Mouse (Mus musculus): ENCODE data around the gene Myh14. TPM values are rescaled to one million over a fixed set of nuclear protein-coding genes. Genes with fewer than 3 reads are reported as not detected.
"Not testable (repeated sequence)": the region's sequence is repeated elsewhere in the genome, so short reads cannot be mapped to it uniquely, and the experiment has no call there.

Myh14 gene
- polyA plus RNA-seq (2015; fragmentation: Nextera tagmentation; extraction: Ambion mirVana) = 1.3 and 1.5 TPM in 2 replicates

DNA sequence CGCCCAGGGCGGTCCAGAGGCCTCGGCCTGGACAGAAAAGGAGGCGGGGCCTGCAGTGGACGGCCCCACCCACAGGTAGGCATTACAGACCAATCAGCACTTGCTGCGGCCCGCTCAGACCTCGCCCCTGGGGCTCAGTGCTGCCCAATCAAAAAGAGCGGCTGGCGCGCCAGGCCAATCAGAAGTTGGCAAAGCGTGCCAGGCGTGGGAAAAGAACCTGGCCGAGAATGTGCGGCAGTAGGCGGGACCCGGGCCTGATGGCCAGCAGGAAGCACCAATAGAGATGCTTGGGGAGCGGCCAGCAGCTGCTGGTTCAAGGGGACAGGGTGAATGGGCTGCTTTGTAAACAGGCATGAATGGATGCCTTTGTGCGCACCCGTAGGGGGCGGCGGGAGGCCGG lies at the start of gene Myh14:
Gene Myh14 (minus strand): TSS at position 41 of the 400 bp plus-strand sequence.
- Histone ChIP-seq H3K4me2 (replicated peaks) (peak within 1 kb of the TSS; percentile 41), H3K36me3 (no peaks in the 10 kb centered on the region), H3K9me3 (no peaks in the 10 kb centered on the region), H3K27ac (replicated peaks) (no peak within 1 kb of the TSS), H3K4me1 (peaks cover 12% of the 10 kb centered on the region), H3K9ac (replicated peaks) (peak within 1 kb of the TSS; percentile 5; the same call in 1 of the 2 replicates), H3K27me3 (peaks cover 10% of the 10 kb centered on the region; the same call in 1 of the 2 replicates), H3K4me3 (peak within 1 kb of the TSS; percentile 29)
- under 1% methylated on average over 23 of the region's 23 CpGs for WGBS
- peak; percentile 96 for ATAC-seq (replicated peaks)

DNA sequence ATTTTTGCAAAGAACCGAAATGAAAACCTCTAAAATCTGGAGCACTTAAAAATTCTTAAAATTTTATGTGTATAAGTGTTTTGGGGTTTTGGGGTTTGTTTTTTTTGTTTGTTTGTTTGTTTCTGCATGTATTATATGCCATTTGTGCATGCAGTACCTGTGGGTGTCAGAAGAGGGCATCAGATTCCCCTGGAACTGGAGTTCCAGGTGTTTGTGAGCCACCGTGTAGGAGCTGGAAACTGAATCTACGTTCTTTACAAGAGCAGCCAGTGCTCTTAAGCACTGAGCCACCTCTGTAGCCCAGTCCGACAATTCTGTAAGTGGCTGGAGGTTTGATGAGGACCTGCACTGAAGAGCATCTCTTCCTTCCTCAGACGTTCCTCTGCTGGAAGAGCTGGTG lies 39.2 kb upstream of the Myh14 start:
- no peaks in the 10 kb centered on the region for H3K9me3 ChIP-seq
- H3K9ac ChIP-seq (replicated peaks) = no peak overlapping the region
- no peaks in the 10 kb centered on the region for H3K36me3 ChIP-seq
- no peak overlapping the region for H3K4me2 ChIP-seq (replicated peaks)
- no peak overlapping the region for H3K4me3 ChIP-seq
- no peak for ATAC-seq (replicated peaks)
- H3K27me3 ChIP-seq = no peaks in the 10 kb centered on the region
- no peak overlapping the region for H3K27ac ChIP-seq (replicated peaks)
- 86% methylated on average over 5 of the region's 5 CpGs for WGBS
- H3K4me1 ChIP-seq = no peaks in the 10 kb centered on the region

- ATAC-seq (replicated peaks) = no peak
- Histone ChIP-seq H3K4me1 (no peaks in the 10 kb centered on the region), H3K9ac (replicated peaks) (no peak within 1 kb of the TSS), H3K36me3 (no peaks in the 10 kb centered on the region), H3K4me2 (replicated peaks) (no peak within 1 kb of the TSS), H3K27ac (replicated peaks) (no peak within 1 kb of the TSS), H3K4me3 (no peak within 1 kb of the TSS), H3K9me3 (no peaks in the 10 kb centered on the region), H3K27me3 (no peaks in the 10 kb centered on the region)
- WGBS = 72% methylated on average over 14 of the region's 14 CpGs
These were observed 37.9 kb upstream of the Myh14 start, which contains the start of gene Izumo2 for GRCm38 (mm10) chr7:44708574-44708973. Gene Izumo2 (plus strand): TSS chr7:44708742.

DNA sequence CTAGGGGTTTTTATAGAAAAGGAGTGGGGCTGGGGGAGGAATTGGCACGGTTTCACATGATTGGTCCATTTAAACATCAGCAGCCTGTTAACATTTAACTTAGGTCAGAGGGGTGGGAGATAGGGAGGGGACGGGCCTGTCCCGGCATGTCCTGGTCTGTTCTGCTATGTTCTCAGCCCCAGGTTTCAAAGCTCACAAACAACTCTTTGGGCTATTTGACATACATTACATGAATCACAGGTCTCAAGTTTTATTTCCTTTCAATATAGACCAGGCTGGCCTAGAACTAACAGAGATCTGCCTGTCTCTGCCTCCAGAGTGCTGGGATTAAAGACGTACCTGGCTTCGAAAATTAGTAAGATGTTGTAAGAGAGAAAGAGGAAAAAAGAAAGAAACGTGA lies 37.5 kb upstream of the Myh14 start:
- not testable (repeated sequence) for H3K9me3 ChIP-seq; H3K27ac ChIP-seq (replicated peaks); H3K4me2 ChIP-seq (replicated peaks); H3K4me3 ChIP-seq; H3K9ac ChIP-seq (replicated peaks); ATAC-seq (replicated peaks); H3K27me3 ChIP-seq; H3K4me1 ChIP-seq; H3K36me3 ChIP-seq
- WGBS = 90% methylated on average over 6 of the region's 6 CpGs

DNA sequence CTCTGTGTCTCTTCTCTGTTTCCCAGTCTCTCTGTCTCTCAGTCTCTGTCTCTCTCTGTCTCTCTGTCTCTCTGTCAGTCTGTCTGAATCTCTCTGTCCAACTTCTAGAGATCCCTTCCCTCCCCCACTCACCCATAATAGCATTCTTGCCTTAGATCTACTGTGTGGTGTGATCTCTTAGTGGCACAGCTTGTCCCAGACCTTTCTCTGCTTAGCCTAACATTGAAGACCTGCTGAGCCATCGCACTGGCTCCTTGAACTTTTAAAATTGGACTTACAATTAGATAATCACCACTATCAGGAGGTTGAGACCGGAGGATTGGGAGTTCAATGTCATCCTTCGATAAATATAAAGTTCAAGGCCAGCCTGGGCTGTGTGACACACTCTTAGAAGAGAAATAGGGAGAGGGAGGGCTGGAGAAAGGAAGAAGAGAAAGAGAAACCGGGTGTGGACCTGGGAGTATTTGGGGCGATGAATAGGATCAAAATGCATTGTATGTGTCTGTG lies 36.6 kb upstream of the Myh14 start:
- Histone ChIP-seq H3K4me2 (replicated peaks) (no peak overlapping the region), H3K4me3 (no peak overlapping the region), H3K9ac (replicated peaks) (no peak overlapping the region), H3K36me3 (no peaks in the 10 kb centered on the region), H3K27ac (replicated peaks) (no peak overlapping the region), H3K9me3 (no peaks in the 10 kb centered on the region), H3K27me3 (no peaks in the 10 kb centered on the region), H3K4me1 (no peaks in the 10 kb centered on the region)
- WGBS = 92% methylated on average over 5 of the region's 5 CpGs
- no peak for ATAC-seq (replicated peaks)

- Histone ChIP-seq H3K27ac (replicated peaks) (no peak overlapping the region), H3K4me3 (no peak overlapping the region), H3K4me2 (replicated peaks) (no peak overlapping the region), H3K36me3 (no peaks in the 10 kb centered on the region), H3K4me1 (no peaks in the 10 kb centered on the region), H3K27me3 (no peaks in the 10 kb centered on the region), H3K9me3 (no peaks in the 10 kb centered on the region), H3K9ac (replicated peaks) (no peak overlapping the region)
- no peak for ATAC-seq (replicated peaks)
These were observed 35.7 kb upstream of the Myh14 start for GRCm38 (mm10) chr7:44706322-44706721.

DNA sequence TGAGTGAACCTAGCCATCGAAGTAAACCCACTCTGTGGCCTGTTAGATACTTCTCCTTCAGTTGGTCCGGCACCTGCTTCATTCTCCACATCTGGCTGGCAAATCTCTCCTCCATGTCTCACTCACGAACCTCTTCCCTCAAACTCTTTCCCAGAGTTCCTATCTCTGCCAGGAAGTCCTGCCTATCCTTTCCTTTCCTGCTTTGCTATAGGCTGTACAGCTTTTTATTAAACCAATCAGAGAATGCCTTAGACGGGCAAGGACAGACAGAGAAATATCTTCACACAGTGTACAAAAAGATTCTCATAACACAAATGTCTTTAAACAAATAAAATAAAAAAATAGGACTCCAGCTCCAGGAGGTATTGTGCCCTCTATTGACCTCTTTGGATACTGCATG lies 34.4 kb upstream of the Myh14 start:
- no peaks in the 10 kb centered on the region for H3K27me3 ChIP-seq
- H3K27ac ChIP-seq (replicated peaks) = no peak overlapping the region
- no peak for ATAC-seq (replicated peaks)
- no peak overlapping the region for H3K4me3 ChIP-seq
- H3K9me3 ChIP-seq = no peaks in the 10 kb centered on the region
- H3K4me1 ChIP-seq = no peaks in the 10 kb centered on the region
- H3K9ac ChIP-seq (replicated peaks) = no peak overlapping the region
- no peaks in the 10 kb centered on the region for H3K36me3 ChIP-seq
- 92% methylated on average over 4 of the region's 4 CpGs for WGBS
- no peak overlapping the region for H3K4me2 ChIP-seq (replicated peaks)

- Histone ChIP-seq H3K27me3 (no peaks in the 10 kb centered on the region), H3K9ac (replicated peaks) (no peak overlapping the region), H3K4me1 (no peaks in the 10 kb centered on the region), H3K4me3 (no peak overlapping the region), H3K27ac (replicated peaks) (no peak overlapping the region), H3K4me2 (replicated peaks) (no peak overlapping the region), H3K36me3 (no peaks in the 10 kb centered on the region), H3K9me3 (no peaks in the 10 kb centered on the region)
- no peak for ATAC-seq (replicated peaks)
- 52% methylated on average over 3 of the region's 3 CpGs for WGBS
These were observed 33.7 kb upstream of the Myh14 start for GRCm38 (mm10) chr7:44704363-44704762.

DNA sequence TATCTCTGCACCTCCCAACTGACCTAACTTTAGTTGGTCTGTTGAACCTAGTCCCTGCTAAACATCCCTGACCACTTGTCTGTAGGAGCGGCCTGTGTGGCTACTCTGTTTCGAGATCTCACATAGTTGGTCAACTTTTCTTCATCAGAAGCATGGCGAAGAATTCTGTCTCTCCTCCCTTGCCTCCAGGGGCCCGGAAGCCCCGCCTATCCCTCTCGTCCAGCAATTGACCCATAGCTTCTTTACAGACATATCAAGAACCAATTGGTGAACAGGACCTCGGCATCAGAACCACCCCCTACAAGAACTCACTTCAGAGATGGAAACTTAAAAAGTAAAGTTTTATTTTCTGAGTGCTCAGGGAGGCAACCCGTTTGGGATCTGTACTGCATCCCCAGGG lies 32.3 kb upstream of the Myh14 start:
- no peak overlapping the region for H3K9ac ChIP-seq (replicated peaks)
- no peaks in the 10 kb centered on the region for H3K27me3 ChIP-seq
- 79% methylated on average over 8 of the region's 8 CpGs for WGBS
- no peak for ATAC-seq (replicated peaks)
- H3K4me1 ChIP-seq = no peaks in the 10 kb centered on the region
- no peak overlapping the region for H3K4me2 ChIP-seq (replicated peaks)
- no peak overlapping the region for H3K27ac ChIP-seq (replicated peaks)
- H3K36me3 ChIP-seq = no peaks in the 10 kb centered on the region
- no peak overlapping the region for H3K4me3 ChIP-seq
- H3K9me3 ChIP-seq = no peaks in the 10 kb centered on the region

GRCm38 (mm10) chr7:44701921-44702320 lies 31.3 kb upstream of the Myh14 start:
- Histone ChIP-seq H3K36me3 (no peaks in the 10 kb centered on the region), H3K4me2 (replicated peaks) (no peak overlapping the region), H3K4me3 (no peak overlapping the region), H3K27ac (replicated peaks) (no peak overlapping the region), H3K9ac (replicated peaks) (no peak overlapping the region), H3K9me3 (no peaks in the 10 kb centered on the region), H3K4me1 (peaks cover 9% of the 10 kb centered on the region; the same call in 1 of the 2 replicates), H3K27me3 (no peaks in the 10 kb centered on the region)
- peak; percentile 64; the same call in 1 of the 2 replicates for ATAC-seq (replicated peaks)
- 3% methylated on average over 6 of the region's 6 CpGs for WGBS

GRCm38 (mm10) chr7:44697980-44698379 lies 27.3 kb upstream of the Myh14 start:
- Histone ChIP-seq H3K4me3 (no peak overlapping the region), H3K27ac (replicated peaks) (no peak overlapping the region), H3K27me3 (no peaks in the 10 kb centered on the region), H3K9ac (replicated peaks) (no peak overlapping the region), H3K4me2 (replicated peaks) (no peak overlapping the region), H3K4me1 (peaks cover 12% of the 10 kb centered on the region; the same call in 1 of the 2 replicates), H3K36me3 (no peaks in the 10 kb centered on the region), H3K9me3 (no peaks in the 10 kb centered on the region)
- WGBS = 69% methylated on average over 7 of the region's 7 CpGs
- ATAC-seq (replicated peaks) = no peak

GRCm38 (mm10) chr7:44697191-44697710 lies 26.6 kb upstream of the Myh14 start:
- Histone ChIP-seq H3K9me3 (no peaks in the 10 kb centered on the region), H3K27ac (replicated peaks) (no peak overlapping the region), H3K27me3 (no peaks in the 10 kb centered on the region), H3K36me3 (no peaks in the 10 kb centered on the region), H3K4me2 (replicated peaks) (0 out of 2 replicates have a peak overlapping the region, but pooled peaks have one; percentile 10), H3K4me1 (peaks cover 12% of the 10 kb centered on the region; the same call in 1 of the 2 replicates), H3K9ac (replicated peaks) (no peak overlapping the region), H3K4me3 (no peak overlapping the region)
- WGBS = 11% methylated on average over 20 of the region's 20 CpGs
- ATAC-seq (replicated peaks) = no peak

DNA sequence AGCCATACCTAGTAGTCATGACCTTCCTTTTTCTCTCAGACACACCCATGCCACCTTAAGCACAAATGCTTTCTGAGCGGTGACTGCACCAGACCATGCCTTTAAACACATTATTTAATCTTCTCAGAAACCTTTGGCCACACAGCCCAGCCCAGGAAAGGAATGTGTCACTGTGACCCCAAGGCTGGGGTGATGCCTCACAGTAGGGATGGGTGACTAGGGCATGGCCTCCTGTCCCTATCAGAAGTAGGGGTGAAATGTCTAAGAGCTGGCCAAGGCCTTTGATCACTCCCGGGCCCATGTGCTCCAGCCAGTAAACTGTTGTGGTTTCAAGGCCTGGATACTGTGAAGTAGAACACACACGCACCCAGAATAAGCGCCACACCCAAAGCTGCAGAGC lies 24.6 kb upstream of the Myh14 start:
- Histone ChIP-seq H3K4me2 (replicated peaks) (no peak overlapping the region), H3K9me3 (no peaks in the 10 kb centered on the region), H3K27me3 (no peaks in the 10 kb centered on the region), H3K36me3 (no peaks in the 10 kb centered on the region), H3K27ac (replicated peaks) (no peak overlapping the region), H3K4me3 (no peak overlapping the region), H3K4me1 (peaks cover 12% of the 10 kb centered on the region; the same call in 1 of the 2 replicates), H3K9ac (replicated peaks) (no peak overlapping the region)
- ATAC-seq (replicated peaks) = no peak
- WGBS = 90% methylated on average over 4 of the region's 4 CpGs
